Mouse (Mus musculus) erythroblast, embryonic 14.5 days (primary cell): ENCODE data around the gene Sgk2. TPM values are rescaled to one million over a fixed set of nuclear protein-coding genes. Genes with fewer than 3 reads are reported as not detected.

Source experiments
- H3K27me3 ChIP-seq: 2 replicates; pipeline ENCODE4 v1.6.1; 2012; ENCODE audit warnings: inconsistent platforms; ENCODE audit not compliant: control insufficient read depth
- H3K36me3 ChIP-seq: 2 replicates; pipeline ENCODE4 v1.6.1; 2012; ENCODE audit warnings: mild to moderate bottlenecking, inconsistent platforms; ENCODE audit not compliant: control insufficient read depth
- H3K4me1 ChIP-seq: 2 replicates; pipeline ENCODE4 v1.6.1; 2012; ENCODE audit warnings: inconsistent platforms; ENCODE audit not compliant: control insufficient read depth
- H3K4me3 ChIP-seq: replicated peaks from 2 replicates; pipeline ENCODE3; 2012; ENCODE audit warnings: moderate library complexity, mild to moderate bottlenecking, inconsistent platforms
- H3K9me3 ChIP-seq: 2 replicates; pipeline ENCODE4 v1.6.1; 2012; ENCODE audit warnings: low read length, inconsistent platforms, mixed read lengths; ENCODE audit not compliant: control insufficient read depth
- GATA1 ChIP-seq: IDR thresholded peaks from 2 replicates; pipeline ENCODE4 v1.6.1; 2012; ENCODE audit warnings: low read length, inconsistent platforms, mixed read lengths
- TAL1 ChIP-seq: IDR thresholded peaks from 3 replicates; pipeline ENCODE4 v1.6.1; 2012; ENCODE audit warnings: low read length, inconsistent platforms, mixed read lengths
- polyA plus RNA-seq: library from polyadenylated mRNA; stranded (reverse); fragments of >175 nt; gene quantifications from 2 replicates; pipeline ENCODE4 v1.2.3, GENCODE M21; 2012

The Sgk2 gene
- polyA plus RNA-seq, 1 experiment = not detected

DNA sequence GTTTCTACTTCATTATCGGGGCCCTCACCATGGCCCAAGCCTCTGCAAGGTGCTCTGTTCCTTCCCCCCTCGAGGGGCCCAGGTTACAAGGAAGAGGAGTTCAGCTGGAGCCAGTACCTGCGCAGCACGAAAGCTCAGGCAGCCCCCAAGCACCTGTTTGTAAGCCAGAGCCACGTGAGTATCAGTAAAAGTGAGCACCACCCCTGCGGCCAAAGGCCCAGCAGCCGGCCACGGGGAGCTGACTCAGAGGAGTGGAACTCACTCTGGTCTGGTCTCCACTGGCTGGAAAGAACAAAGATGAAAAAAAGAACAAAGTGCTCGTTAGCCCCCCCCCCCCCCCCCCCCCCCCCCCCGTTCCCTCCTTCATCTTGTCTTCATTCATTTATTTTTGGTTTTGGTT lies 25.8 kb upstream of the Sgk2 start:
- Histone ChIP-seq H3K4me1 (no peaks in the 10 kb centered on the region), H3K27me3 (no peaks in the 10 kb centered on the region), H3K36me3 (no peaks in the 10 kb centered on the region), H3K4me3 (no peak overlapping the region), H3K9me3 (no peaks in the 10 kb centered on the region)
- TF ChIP-seq TAL1 = no peak
- no peak for TF ChIP-seq GATA1

DNA sequence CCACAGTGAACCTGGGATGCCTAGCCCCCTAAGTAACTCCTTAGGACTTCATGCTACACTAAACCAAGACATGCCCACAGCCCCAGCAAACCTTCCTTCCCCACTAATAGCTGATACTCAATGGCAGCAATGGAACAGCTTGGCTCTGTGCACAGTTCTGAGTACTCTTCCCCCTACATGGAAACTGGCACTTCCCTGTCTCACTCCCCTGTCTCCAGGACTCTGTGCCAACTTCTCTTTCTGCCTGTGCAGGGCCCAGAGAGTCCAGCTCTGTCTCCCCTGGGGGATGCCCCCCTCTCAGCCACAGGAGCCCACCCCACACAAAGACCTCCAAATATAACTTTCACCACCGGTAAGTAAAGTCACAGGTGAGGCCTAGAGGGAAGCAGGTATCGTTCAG lies 20.4 kb upstream of the Sgk2 start:
- H3K4me1 ChIP-seq = no peaks in the 10 kb centered on the region
- no peaks in the 10 kb centered on the region for H3K9me3 ChIP-seq
- TF ChIP-seq GATA1 = no peak
- TF ChIP-seq TAL1 = no peak
- no peak overlapping the region for H3K4me3 ChIP-seq
- H3K36me3 ChIP-seq = no peaks in the 10 kb centered on the region
- H3K27me3 ChIP-seq = no peaks in the 10 kb centered on the region

GRCm38 (mm10) chr2:162968357-162968756 lies 18.8 kb upstream of the Sgk2 start:
- Histone ChIP-seq H3K36me3 (no peaks in the 10 kb centered on the region), H3K9me3 (no peaks in the 10 kb centered on the region), H3K4me1 (no peaks in the 10 kb centered on the region), H3K27me3 (no peaks in the 10 kb centered on the region), H3K4me3 (no peak overlapping the region)
- no peak for TF ChIP-seq TAL1
- TF ChIP-seq GATA1 = no peak

- no peaks in the 10 kb centered on the region for H3K36me3 ChIP-seq
- TF ChIP-seq GATA1 = no peak
- TF ChIP-seq TAL1 = no peak
- no peaks in the 10 kb centered on the region for H3K27me3 ChIP-seq
These were observed 18.0 kb upstream of the Sgk2 start for GRCm38 (mm10) chr2:162969101-162969500.

GRCm38 (mm10) chr2:162970896-162971295 lies 16.2 kb upstream of the Sgk2 start:
- H3K9me3 ChIP-seq = no peaks in the 10 kb centered on the region
- TF ChIP-seq TAL1 = no peak
- TF ChIP-seq GATA1 = no peak

More at GRCm38 (mm10) chr2:162969101-162969500, 18.0 kb upstream of the Sgk2 start:
- Histone ChIP-seq H3K4me1 (no peaks in the 10 kb centered on the region), H3K9me3 (no peaks in the 10 kb centered on the region), H3K4me3 (no peak overlapping the region)

DNA sequence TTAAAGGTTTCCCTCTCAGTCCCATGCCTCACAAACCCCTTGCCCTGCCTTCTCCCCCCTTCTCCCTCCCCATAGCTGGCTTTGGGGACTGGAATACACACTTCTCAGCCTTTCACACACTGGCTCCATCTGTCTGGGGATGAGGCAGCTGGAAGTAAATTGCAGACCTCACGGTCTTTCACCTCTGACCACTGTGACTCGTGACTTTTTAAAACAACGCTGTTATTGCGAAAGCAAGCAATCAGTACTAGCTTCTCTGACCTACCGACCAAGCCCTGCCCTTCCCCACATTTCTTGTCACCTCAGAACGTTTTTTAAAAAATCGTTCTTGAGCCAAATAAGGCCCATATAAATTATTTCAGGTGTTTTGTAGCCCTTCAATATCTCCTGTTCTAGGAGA lies 14.4 kb upstream of the Sgk2 start:
- Histone ChIP-seq H3K9me3 (no peaks in the 10 kb centered on the region), H3K27me3 (no peaks in the 10 kb centered on the region), H3K36me3 (no peaks in the 10 kb centered on the region)

More at GRCm38 (mm10) chr2:162970896-162971295, 16.2 kb upstream of the Sgk2 start:
- H3K36me3 ChIP-seq = no peaks in the 10 kb centered on the region
- H3K4me3 ChIP-seq = no peak overlapping the region
- H3K4me1 ChIP-seq = no peaks in the 10 kb centered on the region
- H3K27me3 ChIP-seq = no peaks in the 10 kb centered on the region

DNA sequence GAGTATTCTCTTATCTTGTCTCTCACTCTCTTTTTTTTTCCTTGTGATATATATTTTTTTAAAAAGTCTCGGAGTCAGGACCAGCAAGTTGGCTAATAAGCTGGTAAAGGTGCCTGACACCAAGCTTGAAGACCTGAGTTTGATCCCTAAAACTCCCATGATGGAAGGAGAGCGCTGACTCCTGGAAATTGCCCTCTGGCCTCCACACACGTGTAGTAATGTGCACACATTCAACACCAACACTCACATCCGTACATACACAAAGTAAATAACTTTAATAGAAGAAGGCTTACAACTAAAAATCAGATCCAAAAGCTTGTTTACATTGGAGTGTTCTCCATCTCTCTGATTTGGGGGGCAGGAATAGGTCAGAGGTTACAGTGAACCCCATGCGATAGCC lies 13.9 kb upstream of the Sgk2 start:
- Histone ChIP-seq H3K27me3 (no peaks in the 10 kb centered on the region), H3K9me3 (no peaks in the 10 kb centered on the region), H3K36me3 (no peaks in the 10 kb centered on the region), H3K4me1 (no peaks in the 10 kb centered on the region), H3K4me3 (no peak overlapping the region)
- TF ChIP-seq TAL1 = no peak
- TF ChIP-seq GATA1 = no peak

More for the DNA sequence above, 14.4 kb upstream of the Sgk2 start:
- TF ChIP-seq TAL1 (no peak), GATA1 (no peak)
- H3K4me3 ChIP-seq = no peak overlapping the region
- H3K4me1 ChIP-seq = no peaks in the 10 kb centered on the region

GRCm38 (mm10) chr2:162973637-162974036 lies 13.5 kb upstream of the Sgk2 start:
- Histone ChIP-seq H3K9me3 (no peaks in the 10 kb centered on the region), H3K4me1 (no peaks in the 10 kb centered on the region), H3K4me3 (no peak overlapping the region), H3K27me3 (no peaks in the 10 kb centered on the region), H3K36me3 (no peaks in the 10 kb centered on the region)
- no peak for TF ChIP-seq GATA1
- TF ChIP-seq TAL1 = no peak

GRCm38 (mm10) chr2:162975157-162975775 lies 11.9 kb upstream of the Sgk2 start:
- Histone ChIP-seq H3K9me3 (no peaks in the 10 kb centered on the region), H3K4me3 (no peak overlapping the region), H3K27me3 (no peaks in the 10 kb centered on the region), H3K4me1 (no peaks in the 10 kb centered on the region), H3K36me3 (no peaks in the 10 kb centered on the region)
- TF ChIP-seq TAL1 (no peak), GATA1 (no peak)

DNA sequence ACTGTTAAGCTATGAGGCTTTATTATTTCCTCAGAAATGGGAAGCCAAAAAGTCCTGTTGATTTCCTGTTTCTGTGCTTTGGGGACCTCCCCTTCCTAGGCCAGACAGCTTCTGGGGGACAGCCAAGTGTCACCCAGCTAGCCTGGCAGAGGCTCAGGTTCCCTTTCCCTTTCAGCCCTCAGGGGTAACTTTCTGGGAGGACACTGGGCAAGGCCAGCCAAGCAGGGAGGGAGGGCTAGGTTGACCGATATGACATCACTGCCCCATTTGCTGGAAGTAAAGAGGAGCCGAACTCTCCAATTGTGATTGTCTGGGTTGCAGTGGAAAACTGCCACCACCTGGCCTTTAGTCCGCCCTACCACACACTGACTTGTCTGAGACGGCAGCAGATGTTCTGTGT lies 11.1 kb upstream of the Sgk2 start:
- H3K27me3 ChIP-seq = no peaks in the 10 kb centered on the region
- no peak overlapping the region for H3K4me3 ChIP-seq
- H3K36me3 ChIP-seq = no peaks in the 10 kb centered on the region
- H3K9me3 ChIP-seq = no peaks in the 10 kb centered on the region
- no peaks in the 10 kb centered on the region for H3K4me1 ChIP-seq
- no peak for TF ChIP-seq GATA1
- TF ChIP-seq TAL1 = no peak
